Mouse (Mus musculus) kidney, adult 2 months (tissue): ENCODE results near the gene Cpne4. TPM values are rescaled to one million over a fixed set of nuclear protein-coding genes. Genes with fewer than 3 reads are reported as not detected.

Experiments
- DNase-seq: peaks from one replicate; pipeline ENCODE4 v3.0.0; 2021
- H3K27ac ChIP-seq: fragments of 200-500 bp; 2 replicates; pipeline ENCODE4 v1.5.1; 2012; ENCODE audit warnings: low read depth, low read length, control low read depth, inconsistent platforms; ENCODE audit not compliant: insufficient read depth
- H3K27me3 ChIP-seq: fragments of 200-500 bp; replicated peaks from 2 replicates; pipeline ENCODE4 v1.6.1; 2012; ENCODE audit warnings: mild to moderate bottlenecking, moderate library complexity, low read length, inconsistent platforms; ENCODE audit not compliant: control insufficient read depth, insufficient read depth
- H3K36me3 ChIP-seq: fragments of 200-500 bp; 2 replicates; pipeline ENCODE4 v1.6.1; 2012; ENCODE audit warnings: mild to moderate bottlenecking, moderate library complexity, low read length, inconsistent platforms; ENCODE audit not compliant: control insufficient read depth, insufficient read depth
- H3K4me1 ChIP-seq: fragments of 200-500 bp; 2 replicates; pipeline ENCODE4 v1.6.1; 2011; ENCODE audit warnings: low read length; ENCODE audit not compliant: control insufficient read depth, insufficient read depth
- H3K4me3 ChIP-seq: fragments of 200-500 bp; 2 replicates; pipeline ENCODE4 v1.5.1; 2011; ENCODE audit warnings: mild to moderate bottlenecking, low read depth, low read length, control low read depth; ENCODE audit not compliant: insufficient read depth
- CTCF ChIP-seq: fragments of 200-500 bp; conservative IDR thresholded peaks from 2 replicates; pipeline ENCODE4 v1.5.1; 2011; ENCODE audit warnings: low read depth, mild to moderate bottlenecking, control low read depth, low read length, moderate library complexity, mixed read lengths; ENCODE audit not compliant: insufficient read depth, insufficient read length
- POLR2A ChIP-seq: fragments of 200-500 bp; IDR thresholded peaks from one replicate; pipeline ENCODE4 v1.6.1; 2011; ENCODE audit warnings: low read depth, low read length, control low read depth
- WGBS: fragments of 180-500 bp; shearing (Covaris S2); methylation state at CpG from one replicate; pipeline ENCODE4 v1.1.7; 2018; 5-methylcytosine and 5-hydroxymethylcytosine counted together
- polyA plus RNA-seq: library from polyadenylated mRNA; depleted of rRNA; stranded (reverse); fragments of >200 nt; gene quantifications from 2 replicates; pipeline ENCODE4 v1.2.3, GENCODE M21; 2012

Gene Cpne4
- polyA plus RNA-seq, 1 experiment, result 7.4 TPM

DNA sequence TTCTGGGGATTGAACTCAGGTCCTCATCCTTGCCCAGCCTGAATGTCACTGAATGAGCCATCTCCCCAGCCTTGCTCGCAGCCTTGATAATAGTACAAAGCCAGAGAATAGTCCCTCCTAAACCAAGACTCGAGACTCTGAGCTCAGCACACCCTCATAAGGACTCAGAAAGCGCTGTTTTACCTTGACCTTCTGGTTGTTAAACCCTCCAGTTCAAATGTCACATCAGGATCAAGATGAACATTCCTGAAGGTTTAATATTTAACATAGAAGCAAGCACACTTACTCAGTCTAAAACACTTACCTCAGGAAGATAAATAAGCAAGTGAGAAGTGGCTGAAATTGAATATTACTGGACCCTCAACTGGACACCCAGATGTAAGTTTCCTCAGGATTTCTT is 405.1 kb downstream of the Cpne4 start:
- TF ChIP-seq CTCF (no peak), POLR2A (no peak)
- H3K27me3 ChIP-seq, result no peaks in the 10 kb centered on the region
- no peak overlapping the region; the same call in 1 of the 2 replicates for H3K27ac ChIP-seq
- 40% methylated on average over 3 of the region's 3 CpGs for WGBS
- no peaks in the 10 kb centered on the region for H3K36me3 ChIP-seq
- H3K4me1 ChIP-seq, result peaks cover 6% of the 10 kb centered on the region; the same call in 1 of the 2 replicates
- peak; percentile 70 for DNase-seq
- H3K4me3 ChIP-seq, result no peak overlapping the region

DNA sequence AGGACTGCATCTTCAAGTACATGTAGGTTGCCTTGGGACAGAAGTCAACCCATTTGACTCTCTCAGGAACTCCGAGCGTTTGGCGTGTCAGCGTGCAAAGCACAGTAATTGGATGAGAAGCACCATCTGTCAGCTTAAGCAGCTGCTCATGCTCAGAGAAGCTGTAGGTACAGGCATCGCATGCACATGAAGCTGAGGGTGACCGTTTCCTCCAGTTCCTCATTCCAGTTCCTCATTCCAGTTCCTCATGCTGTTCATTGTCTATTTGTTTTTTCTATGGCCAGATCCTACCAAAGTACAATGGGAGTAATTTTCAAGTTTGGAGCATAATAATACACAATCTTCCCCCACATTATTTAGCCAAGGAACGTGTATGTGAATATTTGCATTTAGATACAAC is 425.7 kb downstream of the Cpne4 start:
- no peak for DNase-seq
- Histone ChIP-seq H3K27me3 (no peaks in the 10 kb centered on the region), H3K27ac (no peak overlapping the region), H3K4me3 (no peak overlapping the region), H3K4me1 (no peaks in the 10 kb centered on the region), H3K36me3 (no peaks in the 10 kb centered on the region)
- WGBS, result 72% methylated on average over 7 of the region's 7 CpGs
- TF ChIP-seq CTCF (no peak), POLR2A (no peak)

DNA sequence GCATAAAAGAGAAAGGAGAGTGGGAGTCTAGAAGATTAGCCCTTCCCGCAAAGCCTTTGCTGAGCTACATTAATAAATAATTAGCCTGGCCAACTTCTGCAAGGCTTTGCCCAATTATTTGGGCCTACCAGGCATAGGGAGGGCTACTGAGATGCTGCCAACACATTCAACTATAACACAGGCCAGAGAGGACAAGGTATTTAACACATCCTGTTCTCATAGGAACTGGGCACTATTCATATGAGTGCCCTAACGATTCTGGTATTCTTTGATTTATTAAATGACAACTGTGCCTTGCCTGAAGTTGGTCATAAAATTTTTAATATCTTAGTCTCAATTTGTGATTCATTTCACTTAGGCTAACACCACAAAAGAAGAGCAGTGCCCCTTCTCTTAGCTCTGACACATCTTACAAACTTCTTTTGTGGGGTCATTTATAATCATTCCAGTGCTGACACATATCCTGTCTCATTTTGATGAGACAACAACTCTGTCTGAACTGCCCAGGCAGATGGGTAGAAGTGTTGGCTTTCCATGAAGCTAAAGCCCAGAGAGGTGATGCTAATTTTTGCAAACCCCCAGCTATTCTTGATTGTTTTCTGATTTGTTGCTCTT is 435.0 kb downstream of the Cpne4 start:
- Histone ChIP-seq H3K36me3 (no peaks in the 10 kb centered on the region), H3K27me3 (no peaks in the 10 kb centered on the region; the same call in 1 of the 2 replicates), H3K4me3 (no peak overlapping the region), H3K27ac (no peak overlapping the region), H3K4me1 (0 out of 2 replicates have a peak, but pooled peaks cover 2% of the 10 kb centered on the region)
- DNase-seq, result peak; percentile 4
- TF ChIP-seq CTCF (no peak), POLR2A (no peak)
- 49% methylated on average over 2 of the region's 2 CpGs for whole genome bisulfite sequencing

DNA sequence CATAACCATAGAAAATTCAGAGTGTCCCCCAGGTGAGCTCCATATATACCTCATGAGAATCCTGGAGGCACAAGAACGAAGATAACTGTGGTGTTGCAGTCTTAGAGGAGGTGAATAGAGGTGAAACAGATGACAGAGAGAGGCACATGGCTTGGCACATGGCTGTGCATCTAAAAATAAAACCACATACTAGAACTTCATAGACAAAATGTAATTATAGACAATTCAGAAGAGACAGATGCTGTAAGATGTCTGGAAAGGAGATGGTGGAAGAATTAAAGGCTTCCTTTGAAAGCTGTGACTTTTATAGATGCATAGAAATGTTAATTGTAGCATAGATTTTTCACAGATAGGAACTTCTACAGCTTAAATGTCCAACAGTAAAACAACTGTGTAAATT is 451.1 kb downstream of the Cpne4 start:
- H3K36me3 ChIP-seq, result no peaks in the 10 kb centered on the region
- H3K4me3 ChIP-seq, result no peak overlapping the region
- H3K27ac ChIP-seq, result no peak overlapping the region
- 64% methylated on average over 1 of the region's 1 CpGs for WGBS
- H3K4me1 ChIP-seq, result no peaks in the 10 kb centered on the region
- no peak for TF ChIP-seq CTCF
- no peak for TF ChIP-seq POLR2A
- no peak for DNase-seq
- no peaks in the 10 kb centered on the region for H3K27me3 ChIP-seq

DNA sequence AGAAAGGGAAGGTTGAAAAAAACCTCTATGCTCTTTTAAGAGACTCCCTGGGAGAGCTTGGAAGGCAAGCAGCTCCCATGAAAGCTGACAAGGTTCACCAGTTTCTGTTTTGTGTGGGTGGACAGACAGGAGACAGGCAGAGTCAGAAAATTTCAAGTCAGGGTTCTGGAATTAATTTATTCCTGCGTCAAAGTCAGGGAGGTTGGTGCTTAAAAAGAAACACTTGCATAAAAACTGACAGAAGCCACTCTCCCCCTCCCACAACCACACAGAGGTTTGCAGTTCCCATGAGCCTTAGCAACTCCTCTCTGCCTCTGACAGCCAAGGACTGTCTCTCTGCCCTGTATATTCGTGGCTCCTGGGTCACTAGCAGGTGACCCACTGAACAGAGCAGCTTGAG is 463.6 kb downstream of the Cpne4 start:
- DNase-seq, result peak; percentile 52
- TF ChIP-seq POLR2A (no peak), CTCF (no peak)

DNA sequence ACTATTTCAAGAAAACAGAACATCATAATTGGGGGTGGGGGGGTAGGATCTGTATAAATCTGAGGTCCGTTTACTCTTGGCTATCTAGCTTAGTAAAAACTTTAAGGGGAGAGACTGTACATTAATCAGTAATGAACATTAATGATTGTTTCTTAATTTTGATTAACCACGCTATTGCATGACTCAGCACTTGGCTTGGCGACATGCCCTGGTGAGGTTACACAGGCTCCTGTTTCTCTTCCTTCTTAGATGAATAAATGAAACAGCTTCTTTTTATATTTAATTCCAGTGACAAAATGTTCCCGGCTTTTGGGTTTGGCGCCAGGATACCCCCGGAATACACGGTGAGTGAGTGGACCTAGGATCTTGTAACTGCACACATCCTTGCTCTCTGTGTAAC is 471.1 kb downstream of the Cpne4 start:
- H3K27ac ChIP-seq, result 0 out of 2 replicates have a peak overlapping the region, but pooled peaks have one; percentile 52
- DNase-seq, result peak; percentile 75
- no peaks in the 10 kb centered on the region for H3K36me3 ChIP-seq
- no peak for TF ChIP-seq CTCF
- no peak for TF ChIP-seq POLR2A
- H3K4me1 ChIP-seq, result peaks cover 12% of the 10 kb centered on the region; the same call in 1 of the 2 replicates
- 51% methylated on average over 7 of the region's 7 CpGs for WGBS
- H3K4me3 ChIP-seq, result no peak overlapping the region
- peaks cover 1% of the 10 kb centered on the region; the same call in 1 of the 2 replicates for H3K27me3 ChIP-seq

More for the DNA sequence above, 463.6 kb downstream of the Cpne4 start:
- H3K4me1 ChIP-seq, result peaks cover 5% of the 10 kb centered on the region; the same call in 1 of the 2 replicates
- H3K36me3 ChIP-seq, result no peaks in the 10 kb centered on the region
- peak overlapping the region; percentile 58; the same call in 1 of the 2 replicates for H3K27ac ChIP-seq
- no peak overlapping the region for H3K4me3 ChIP-seq
- WGBS, result 7% methylated on average over 2 of the region's 2 CpGs
- H3K27me3 ChIP-seq, result no peaks in the 10 kb centered on the region

DNA sequence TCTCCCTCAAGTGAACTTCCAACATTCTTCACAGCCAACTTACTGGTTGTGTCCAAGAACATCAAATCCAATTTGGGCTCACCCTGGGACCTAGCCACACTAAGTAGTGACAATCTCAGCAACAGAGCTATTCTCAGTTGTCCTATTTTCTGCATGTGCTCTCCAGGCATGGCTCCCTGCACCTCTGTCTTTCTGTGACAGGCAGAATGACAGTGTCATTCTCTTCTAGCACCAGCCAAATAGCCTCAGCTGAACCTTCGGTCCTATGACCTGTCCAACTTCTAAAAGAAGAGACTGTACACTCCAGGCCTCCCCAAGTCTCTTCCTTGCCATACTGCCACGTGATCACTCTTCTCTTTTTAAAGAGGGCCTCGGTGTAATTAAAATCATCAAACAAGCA is 481.2 kb downstream of the Cpne4 start:
- Histone ChIP-seq H3K4me3 (no peak overlapping the region), H3K27ac (no peak overlapping the region), H3K4me1 (no peaks in the 10 kb centered on the region), H3K27me3 (no peaks in the 10 kb centered on the region), H3K36me3 (no peaks in the 10 kb centered on the region)
- DNase-seq, result no peak
- 62% methylated on average over 3 of the region's 3 CpGs for WGBS
- TF ChIP-seq CTCF, result no peak
- TF ChIP-seq POLR2A, result no peak

DNA sequence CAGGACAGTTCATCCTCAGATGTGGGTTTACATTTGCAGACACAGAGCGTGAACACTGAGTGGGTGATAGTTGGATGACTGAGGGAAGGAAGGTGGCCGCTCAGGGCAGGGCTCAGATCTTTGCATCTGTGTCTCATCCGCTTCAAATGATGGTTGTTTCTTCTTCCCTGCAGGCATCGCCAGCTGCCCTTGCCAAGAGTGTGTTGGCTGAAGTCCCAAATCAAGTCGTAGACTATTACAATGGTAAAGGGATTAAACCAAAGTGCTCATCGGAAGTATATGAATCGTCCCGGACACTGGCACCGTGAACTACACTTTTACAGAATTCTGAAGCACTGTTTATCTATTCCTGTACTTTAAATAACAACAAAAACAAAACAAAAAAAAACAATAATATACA is 485.5 kb downstream of the Cpne4 start:
- Histone ChIP-seq H3K27ac (no peak overlapping the region), H3K36me3 (no peaks in the 10 kb centered on the region), H3K27me3 (no peaks in the 10 kb centered on the region), H3K4me3 (no peak overlapping the region), H3K4me1 (no peaks in the 10 kb centered on the region)
- TF ChIP-seq CTCF (no peak), POLR2A (no peak)
- 91% methylated on average over 9 of the region's 9 CpGs for WGBS
- no peak for DNase-seq
